Mouse (Mus musculus) midbrain, embryonic 14.5 days (tissue): ENCODE measurements at regions not wholly inside any gene's neighbourhood (a gene's known extent, or its start where the extent isn't known, plus 50 kb on each side); places are given as distances from the start of the nearest gene placed in this dataset.
A peak's percentile ranks its signal among the peaks of the same experiment; 100 is the strongest.
"Not testable (repeated sequence)": the region's sequence is repeated elsewhere in the genome, so short reads cannot be mapped to it uniquely, and the experiment has no call there.

Experiments used
- ATAC-seq: fragments of 200-750 bp; cut with Nextera tagmentation; 2 replicates; pipeline ENCODE4 v1.8.0; 2017; ENCODE audit warnings: moderate number of reproducible peaks, moderate library complexity; ENCODE audit not compliant: low FRiP score, low TSS enrichment
- DNase-seq: peaks from one replicate; pipeline ENCODE4 v3.0.0-alpha.2; 2015
- H3K27ac ChIP-seq: fragments of 300-500 bp; sonication (generic); replicated peaks from 2 replicates; pipeline ENCODE4 v1.5.1; 2014; ENCODE audit warnings: mild to moderate bottlenecking, low read depth, low read length, moderate library complexity
- H3K27me3 ChIP-seq: fragments of 300-500 bp; sonication (generic); 2 replicates; pipeline ENCODE4 v1.6.1; 2014; ENCODE audit warnings: low read length, control low read depth, mixed read lengths; ENCODE audit not compliant: control insufficient read depth, insufficient read depth
- H3K36me3 ChIP-seq: fragments of 300-500 bp; sonication (generic); 2 replicates; pipeline ENCODE4 v1.6.1; 2014; ENCODE audit warnings: low read length, control low read depth; ENCODE audit not compliant: control insufficient read depth, insufficient read depth
- H3K4me1 ChIP-seq: fragments of 300-500 bp; sonication (generic); 2 replicates; pipeline ENCODE4 v1.6.1; 2014; ENCODE audit warnings: mild to moderate bottlenecking, antibody characterized with exemption, low read length, control low read depth; ENCODE audit not compliant: control insufficient read depth, insufficient read depth
- H3K4me2 ChIP-seq: fragments of 300-500 bp; sonication (generic); 2 replicates; pipeline ENCODE4 v1.6.1; 2014; ENCODE audit warnings: mild to moderate bottlenecking, low read length, moderate library complexity
- H3K4me3 ChIP-seq: fragments of 300-500 bp; sonication (generic); replicated peaks from 2 replicates; pipeline ENCODE4 v1.5.1; 2014; ENCODE audit warnings: low read depth, low read length
- H3K9ac ChIP-seq: fragments of 300-500 bp; sonication (generic); replicated peaks from 2 replicates; pipeline ENCODE4 v1.6.1; 2014; ENCODE audit warnings: mild to moderate bottlenecking, low read length, moderate library complexity
- H3K9me3 ChIP-seq: fragments of 300-500 bp; sonication (generic); 2 replicates; pipeline ENCODE4 v1.6.1; 2016; ENCODE audit warnings: low read length, control low read depth, mixed read lengths; ENCODE audit not compliant: control insufficient read depth
- WGBS: fragments of 180-500 bp; shearing (Covaris S2); extraction: QIAGEN DNeasy Blood & Tissue Kit; methylation state at CpG from one replicate; pipeline ENCODE4 v1.1.7; 2014; 5-methylcytosine and 5-hydroxymethylcytosine counted together

GRCm38 (mm10) chr19:59516957-59517356, 58.8 kb downstream of the Emx2 start:
- Histone ChIP-seq H3K9ac (no peak overlapping the region), H3K4me3 (no peak overlapping the region), H3K4me2 (no peak overlapping the region), H3K27me3 (no peaks in the 10 kb centered on the region), H3K27ac (no peak overlapping the region), H3K4me1 (no peaks in the 10 kb centered on the region), H3K36me3 (no peaks in the 10 kb centered on the region), H3K9me3 (no peaks in the 10 kb centered on the region)
- ATAC-seq (no peak), DNase-seq (no peak)
- WGBS, result 81% methylated on average over 4 of the region's 4 CpGs

- ATAC-seq, result no peak
- Histone ChIP-seq H3K36me3 (no peaks in the 10 kb centered on the region), H3K4me2 (no peak overlapping the region), H3K9ac (no peak overlapping the region), H3K4me3 (no peak overlapping the region), H3K9me3 (no peaks in the 10 kb centered on the region), H3K4me1 (no peaks in the 10 kb centered on the region), H3K27me3 (no peaks in the 10 kb centered on the region), H3K27ac (no peak overlapping the region)
- WGBS, result 90% methylated on average over 3 of the region's 3 CpGs
- no peak for DNase-seq
These were observed 61.0 kb downstream of the Emx2 start for GRCm38 (mm10) chr19:59519156-59519555.

GRCm38 (mm10) chr19:59522176-59522575, 64.0 kb downstream of the Emx2 start:
- H3K4me2 ChIP-seq, result no peak overlapping the region
- H3K27me3 ChIP-seq, result no peaks in the 10 kb centered on the region
- no peak overlapping the region for H3K9ac ChIP-seq
- H3K9me3 ChIP-seq, result no peaks in the 10 kb centered on the region
- 80% methylated on average over 11 of the region's 11 CpGs for WGBS
- H3K4me3 ChIP-seq, result no peak overlapping the region
- DNase-seq, result no peak
- H3K4me1 ChIP-seq, result no peaks in the 10 kb centered on the region
- ATAC-seq, result no peak
- no peak overlapping the region for H3K27ac ChIP-seq
- no peaks in the 10 kb centered on the region for H3K36me3 ChIP-seq

GRCm38 (mm10) chr19:59523356-59523755, 65.2 kb downstream of the Emx2 start:
- no peaks in the 10 kb centered on the region for H3K9me3 ChIP-seq
- H3K36me3 ChIP-seq, result no peaks in the 10 kb centered on the region
- DNase-seq (no peak), ATAC-seq (no peak)
- H3K27me3 ChIP-seq, result no peaks in the 10 kb centered on the region
- WGBS, result 78% methylated on average over 10 of the region's 10 CpGs
- H3K4me1 ChIP-seq, result no peaks in the 10 kb centered on the region
- no peak overlapping the region for H3K27ac ChIP-seq
- no peak overlapping the region for H3K4me2 ChIP-seq
- H3K9ac ChIP-seq, result no peak overlapping the region
- no peak overlapping the region for H3K4me3 ChIP-seq

- ATAC-seq, result no peak
- Histone ChIP-seq H3K4me3 (no peak overlapping the region), H3K36me3 (no peaks in the 10 kb centered on the region), H3K27me3 (no peaks in the 10 kb centered on the region), H3K4me1 (no peaks in the 10 kb centered on the region), H3K9ac (no peak overlapping the region), H3K4me2 (no peak overlapping the region), H3K9me3 (no peaks in the 10 kb centered on the region), H3K27ac (no peak overlapping the region)
- DNase-seq, result no peak
- WGBS, result 82% methylated on average over 4 of the region's 4 CpGs
These were observed 105.9 kb downstream of the Emx2 start for GRCm38 (mm10) chr19:59564101-59564500.

GRCm38 (mm10) chr19:59568907-59569306, 110.7 kb downstream of the Emx2 start:
- Histone ChIP-seq H3K36me3 (no peaks in the 10 kb centered on the region), H3K9me3 (no peaks in the 10 kb centered on the region), H3K4me2 (no peak overlapping the region), H3K4me3 (no peak overlapping the region), H3K4me1 (no peaks in the 10 kb centered on the region), H3K9ac (no peak overlapping the region), H3K27me3 (no peaks in the 10 kb centered on the region), H3K27ac (no peak overlapping the region)
- no peak for DNase-seq
- ATAC-seq, result no peak

GRCm38 (mm10) chr19:59569590-59569989, 111.4 kb downstream of the Emx2 start:
- not testable (repeated sequence) for H3K36me3 ChIP-seq, H3K9me3 ChIP-seq, H3K4me3 ChIP-seq, H3K9ac ChIP-seq, H3K4me2 ChIP-seq, ATAC-seq, H3K4me1 ChIP-seq, DNase-seq, H3K27ac ChIP-seq, H3K27me3 ChIP-seq
- WGBS, result 96% methylated on average over 2 of the region's 2 CpGs

GRCm38 (mm10) chr19:59574346-59574745, 116.2 kb downstream of the Emx2 start:
- DNase-seq, result peak; percentile 55
- H3K4me3 ChIP-seq, result no peak overlapping the region
- no peaks in the 10 kb centered on the region for H3K4me1 ChIP-seq
- no peaks in the 10 kb centered on the region for H3K36me3 ChIP-seq
- 62% methylated on average over 3 of the region's 3 CpGs for WGBS
- H3K9ac ChIP-seq, result no peak overlapping the region
- no peak overlapping the region for H3K4me2 ChIP-seq
- H3K27ac ChIP-seq, result no peak overlapping the region
- no peak for ATAC-seq
- no peaks in the 10 kb centered on the region for H3K9me3 ChIP-seq
- H3K27me3 ChIP-seq, result no peaks in the 10 kb centered on the region

GRCm38 (mm10) chr19:59577886-59578285, 119.7 kb downstream of the Emx2 start:
- Histone ChIP-seq H3K4me2 (no peak overlapping the region), H3K27me3 (no peaks in the 10 kb centered on the region), H3K4me1 (no peaks in the 10 kb centered on the region), H3K27ac (no peak overlapping the region), H3K36me3 (no peaks in the 10 kb centered on the region), H3K4me3 (no peak overlapping the region), H3K9me3 (no peaks in the 10 kb centered on the region), H3K9ac (no peak overlapping the region)
- no peak for DNase-seq
- 66% methylated on average over 9 of the region's 9 CpGs for WGBS
- no peak for ATAC-seq
